Mouse (Mus musculus) brain, embryonic 14.5 days (tissue): ENCODE results near the gene Rbms1. TPM values are rescaled to one million over a fixed set of nuclear protein-coding genes. Genes with fewer than 3 reads are reported as not detected.

Source experiments
- DNase-seq: peaks from one replicate; pipeline ENCODE4 v3.0.0-alpha.2; 2011; ENCODE audit warnings: low read depth
- CTCF ChIP-seq: fragments of 200-500 bp; IDR thresholded peaks from 2 replicates; pipeline ENCODE4 v1.5.1; 2012; ENCODE audit warnings: inconsistent platforms, mild to moderate bottlenecking, moderate library complexity, borderline replicate concordance; ENCODE audit not compliant: insufficient read depth, insufficient read length; ENCODE audit errors: extremely low read depth
- POLR2A ChIP-seq: fragments of 200-500 bp; IDR thresholded peaks from 2 replicates; pipeline ENCODE4 v1.6.1; 2012; ENCODE audit warnings: mild to moderate bottlenecking, inconsistent platforms, borderline replicate concordance; ENCODE audit not compliant: poor library complexity, insufficient read depth, insufficient read length, severe bottlenecking; ENCODE audit errors: extremely low read depth
- polyA plus RNA-seq: library from polyadenylated mRNA; depleted of rRNA; stranded (reverse); fragments of >200 nt; gene quantifications from 2 replicates; pipeline ENCODE4 v1.2.3, GENCODE M21; 2012; rRNA removed

The Rbms1 gene
- polyA plus RNA-seq, 1 experiment = 45.5 TPM

DNA sequence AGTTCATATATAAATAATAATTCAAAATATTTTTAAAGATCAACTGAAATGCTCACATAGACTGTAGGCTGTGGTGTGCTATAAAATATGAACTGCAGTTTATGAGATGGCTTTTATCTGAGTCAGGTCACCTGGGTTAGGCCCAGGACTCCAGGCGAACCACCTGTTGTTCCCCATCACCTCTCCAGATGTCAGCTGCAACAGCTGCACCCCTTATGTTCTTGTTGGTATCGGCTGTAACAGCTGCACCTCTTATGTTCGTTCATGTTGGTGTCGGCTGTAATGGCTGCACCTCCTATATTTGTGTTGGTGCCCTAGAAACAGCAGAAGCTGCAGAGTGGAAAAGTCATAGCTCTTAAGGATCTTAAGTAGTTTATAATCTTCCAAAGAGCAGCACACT, 252.7 kb downstream of the Rbms1 start:
- DNase-seq = no peak
- TF ChIP-seq CTCF = no peak
- no peak for TF ChIP-seq POLR2A

DNA sequence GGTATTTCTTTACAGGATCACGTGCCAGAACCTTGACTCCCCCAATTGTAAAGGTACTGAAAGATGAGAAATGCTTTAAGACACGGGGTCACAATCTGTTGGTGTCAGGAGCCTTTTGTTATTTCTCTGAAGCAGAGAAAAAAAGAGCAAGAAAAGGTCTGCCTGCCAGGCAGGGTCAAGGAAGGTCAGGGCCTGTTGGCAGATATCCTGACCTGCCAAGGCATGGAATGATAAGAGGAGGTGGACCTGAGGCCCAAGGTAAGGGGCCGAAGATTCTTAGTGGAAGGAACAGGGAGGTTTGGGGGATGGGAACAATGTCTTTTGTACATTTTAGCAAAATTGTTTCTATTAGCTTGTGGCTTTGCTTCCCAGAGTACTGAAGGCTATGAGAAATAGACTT, 254.3 kb downstream of the Rbms1 start:
- TF ChIP-seq POLR2A (no peak), CTCF (no peak)
- DNase-seq = no peak

DNA sequence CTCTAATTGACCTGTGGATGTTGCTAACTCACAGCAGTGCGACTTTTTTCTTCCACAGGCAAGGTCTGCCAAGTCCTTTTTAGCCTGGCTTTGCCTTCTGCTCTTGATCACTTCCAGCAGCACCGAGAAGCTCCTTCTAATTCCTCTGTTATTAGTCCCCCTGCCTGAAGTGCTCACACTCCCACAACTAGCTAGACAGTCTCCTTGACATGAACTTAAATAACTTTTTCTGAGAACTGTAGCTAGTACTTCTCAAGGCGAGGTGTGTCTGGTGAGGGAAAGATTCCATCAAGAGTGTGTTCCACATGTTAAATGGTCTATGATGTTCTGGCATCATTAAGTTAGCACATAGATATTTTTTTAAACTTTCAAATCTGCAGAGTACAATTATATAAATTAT, 256.1 kb downstream of the Rbms1 start:
- no peak for DNase-seq

DNA sequence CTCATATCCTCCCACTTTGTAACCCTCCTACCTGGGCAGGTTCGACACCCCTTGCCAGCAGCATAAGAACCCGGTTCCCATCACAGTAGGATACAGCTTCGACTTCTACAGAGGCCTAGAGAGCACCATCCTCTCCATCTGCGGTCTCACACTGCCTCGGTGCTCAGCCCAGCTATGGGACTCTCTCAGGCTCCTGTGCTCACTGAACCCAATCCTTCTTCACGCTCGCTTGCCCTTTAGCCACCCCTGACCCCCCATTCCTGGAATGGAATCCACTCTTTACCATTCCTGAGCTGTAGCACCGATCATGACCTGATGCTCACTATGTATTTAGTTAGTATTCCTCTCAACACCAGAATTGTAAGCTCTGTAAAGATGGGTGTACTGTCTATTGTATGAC, 257.6 kb downstream of the Rbms1 start:
- DNase-seq = no peak
- no peak for TF ChIP-seq POLR2A
- no peak for TF ChIP-seq CTCF

More for the DNA sequence above, 256.1 kb downstream of the Rbms1 start:
- TF ChIP-seq CTCF (no peak), POLR2A (no peak)

DNA sequence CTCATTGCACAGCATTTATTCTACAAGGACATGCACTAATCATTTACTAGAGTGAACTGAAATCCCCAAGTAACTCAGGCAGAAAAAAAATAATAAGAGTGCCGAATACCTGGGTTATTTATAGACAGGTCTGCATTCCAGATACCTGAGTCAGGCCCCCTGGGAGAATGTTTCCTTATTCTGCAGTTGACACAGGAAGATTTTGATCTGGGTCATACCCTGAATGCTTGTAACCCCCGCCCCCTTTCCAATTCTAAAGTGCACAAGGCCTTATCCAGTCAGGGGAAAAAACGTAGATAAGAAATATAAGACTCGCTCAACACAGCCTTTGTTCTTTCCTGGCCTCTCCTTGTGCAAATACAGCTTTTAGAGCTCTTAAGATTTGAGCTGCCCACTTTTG, 259.7 kb downstream of the Rbms1 start:
- no peak for DNase-seq
- TF ChIP-seq POLR2A (no peak), CTCF (no peak)

DNA sequence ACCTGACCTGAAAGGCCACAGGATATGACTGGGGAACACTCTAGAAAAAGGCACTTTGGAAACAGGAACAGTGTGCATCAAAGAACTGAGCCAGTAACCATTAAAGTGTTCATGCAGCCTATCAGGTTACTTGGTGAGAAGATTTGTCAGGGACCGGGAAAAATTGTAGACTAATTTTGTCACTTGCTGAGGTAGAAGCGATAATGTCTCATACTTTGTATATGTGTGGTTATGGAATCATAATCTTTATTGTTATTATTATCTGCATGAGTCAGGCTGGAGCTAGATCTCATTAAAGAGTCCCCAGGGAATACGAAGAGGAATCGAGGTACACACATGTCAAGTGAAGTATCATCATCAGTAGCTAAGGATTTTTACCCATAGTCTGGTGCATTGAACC, 262.0 kb downstream of the Rbms1 start:
- no peak for DNase-seq
- TF ChIP-seq POLR2A (no peak), CTCF (no peak)

Other genes with a start within 250 kb of the Rbms1 start
- 0.04 and 0.15 TPM in 2 replicates for gene Itgb6, start 240.5 kb downstream of the Rbms1 start, polyA plus RNA-seq